ENCODE assay signal across 24 mouse cellular contexts in the genomic region with DNA sequence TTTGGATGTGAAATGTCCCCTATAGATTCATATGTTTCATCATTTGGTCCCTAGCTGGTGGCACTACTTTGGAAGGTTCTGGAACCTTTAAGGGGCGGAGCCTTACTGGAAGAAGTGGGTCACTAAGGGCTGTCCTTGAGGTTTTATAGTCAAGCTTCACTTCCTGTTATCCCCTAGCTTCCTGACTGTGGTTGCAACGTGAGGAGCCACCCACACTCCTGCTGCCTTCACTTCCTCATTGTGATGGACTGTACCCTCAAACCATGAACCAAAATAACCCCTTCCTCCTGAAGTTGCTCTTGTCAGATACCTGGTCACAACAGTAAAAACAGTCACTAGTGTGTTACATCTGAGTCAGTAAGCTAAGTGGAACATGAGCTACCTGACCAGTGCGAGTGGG.
DNase-seq lines count a peak whose midpoint lies in the region; ATAC-seq and TF ChIP-seq lines count a peak whose summit lies in the region.
"Had no signal": no experiment of that assay in that cellular context is flagged by ENCODE, and none has a peak within 500 bp of the region (broad histone marks: within the 10 kb centered on the region; RNA-seq: fewer than 3 reads in every experiment).

No protein-coding gene starts in this region.

- H3K79me2 ChIP-seq in liver, adult 2 months (ENCODE audit: control insufficient read depth, insufficient read depth, low read length), result no peaks in the 10 kb centered on the region

- 80% methylated on average over 3 of the region's 3 CpGs for WGBS in liver, adult 2 months
- 64% methylated on average over 3 of the region's 3 CpGs for WGBS in liver, embryonic 11.5 days
- 75% methylated on average over 3 of the region's 3 CpGs for WGBS in intestine, embryonic 16.5 days

- H3K4me3 ChIP-seq in liver, adult 2 months (ENCODE audit: insufficient read depth, low read depth, low read length), result no peak overlapping the region
- H3K4me3 ChIP-seq in liver, embryonic 11.5 days (ENCODE audit: low read depth, low read length), result no peak overlapping the region
- H3K4me3 ChIP-seq in intestine, embryonic 16.5 days (ENCODE audit: low read length), result no peak overlapping the region
- H3K4me3 ChIP-seq in left cerebral cortex, adult 2 months, result no peak overlapping the region
- H3K4me3 ChIP-seq: forebrain, embryonic 10.5 days; hindbrain, embryonic 10.5 days; limb, embryonic 10.5 days; liver, embryonic 13.5 days; midbrain, embryonic 15.5 days; myocyte; neural tube, embryonic 13.5 days had no signal

- no peak for TF ChIP-seq POLR2A in liver, adult 2 months (IDR thresholded peaks at IDR 0.05; ENCODE audit: extremely low read depth, insufficient read depth, low read length)

- intact Hi-C loops in left cerebral cortex, adult 2 months (cut with DNase I), result no loop called here

- TF ChIP-seq CTCF in liver, adult 2 months (IDR thresholded peaks at IDR 0.05; ENCODE audit: low read depth, low read length), result no peak
- TF ChIP-seq CTCF in left cerebral cortex, adult 2 months (IDR thresholded peaks at IDR 0.05), result no peak

- DNase-seq in liver, adult 2 months (ENCODE audit: extremely low read depth, low read depth, low spot score), result peak; percentile 20
- no peak for DNase-seq in liver, embryonic 11.5 days (ENCODE audit: low spot score)
- DNase-seq in 416B (ENCODE audit: low read depth) (peak; percentile 49), A20 (ENCODE audit: low read depth, low spot score) (peak; percentile 47)
- no peak for DNase-seq in left cerebral cortex, adult 2 months (ENCODE audit: extremely low spot score in 1 of 2, low spot score in 2 of 2)
- DNase-seq in thymus, postnatal 10 days (ENCODE audit: low spot score in 2 of 2), result no peak
- DNase-seq: adrenal gland, adult 2 months; cerebellum, adult 11-12 months; gastrocnemius, postnatal 10 days; liver, embryonic 13.5 days; lung, postnatal 14 days; right cerebral cortex, postnatal 4 days; thymus, postnatal 14 days had no signal

- H3K4me1 ChIP-seq in liver, adult 2 months (ENCODE audit: control insufficient read depth, insufficient read depth, low read length), result no peaks in the 10 kb centered on the region
- H3K4me1 ChIP-seq in liver, embryonic 11.5 days (replicated peaks; ENCODE audit: control insufficient read depth, insufficient read depth, low read length), result no peaks in the 10 kb centered on the region
- no peaks in the 10 kb centered on the region for H3K4me1 ChIP-seq in intestine, embryonic 16.5 days (ENCODE audit: control insufficient read depth, insufficient read depth, low read length)
- H3K4me1 ChIP-seq: forebrain, embryonic 10.5 days; hindbrain, embryonic 10.5 days; limb, embryonic 10.5 days; midbrain, embryonic 15.5 days had no signal

- no peaks in the 10 kb centered on the region for H3K27me3 ChIP-seq in liver, adult 2 months (ENCODE audit: control insufficient read depth, insufficient read depth, low read length)
- H3K27me3 ChIP-seq in liver, embryonic 11.5 days (replicated peaks; ENCODE audit: control insufficient read depth, insufficient read depth, low read length), result no peaks in the 10 kb centered on the region
- no peaks in the 10 kb centered on the region for H3K27me3 ChIP-seq in intestine, embryonic 16.5 days (replicated peaks; ENCODE audit: control insufficient read depth, insufficient read depth, low read length)
- H3K27me3 ChIP-seq: liver, embryonic 13.5 days; midbrain, embryonic 15.5 days; neural tube, embryonic 13.5 days had no signal

- no peak overlapping the region for H3K9ac ChIP-seq in liver, adult 2 months (ENCODE audit: low read depth, low read length)
- no peak overlapping the region for H3K9ac ChIP-seq in liver, embryonic 11.5 days (ENCODE audit: low read depth, low read length)
- no peak overlapping the region for H3K9ac ChIP-seq in intestine, embryonic 16.5 days (ENCODE audit: low read depth, low read length)
- H3K9ac ChIP-seq: liver, embryonic 13.5 days; midbrain, embryonic 15.5 days; neural tube, embryonic 13.5 days had no signal

- no peak overlapping the region for H3K4me2 ChIP-seq in liver, embryonic 11.5 days
- no peak overlapping the region for H3K4me2 ChIP-seq in intestine, embryonic 16.5 days (ENCODE audit: low read depth, low read length)
- H3K4me2 ChIP-seq: heart, embryonic 11.5 days; liver, embryonic 13.5 days; midbrain, embryonic 15.5 days; neural tube, embryonic 13.5 days had no signal

- ATAC-seq in liver, embryonic 11.5 days (replicated peaks; ENCODE audit: low FRiP score), result no peak
- ATAC-seq in granulocyte monocyte progenitor cell, adult 5-6 weeks (replicated peaks; ENCODE audit: poor library complexity, severe bottlenecking), result peak; percentile 98
- no peak for ATAC-seq in intestine, embryonic 16.5 days
- ATAC-seq: hindbrain, postnatal 0 days; intestine, postnatal 0 days; midbrain, embryonic 15.5 days had no signal

- no peaks in the 10 kb centered on the region for H3K9me3 ChIP-seq in liver, embryonic 11.5 days (ENCODE audit: control insufficient read depth, low read length)
- H3K9me3 ChIP-seq in intestine, embryonic 16.5 days (ENCODE audit: control insufficient read depth, low read length), result no peaks in the 10 kb centered on the region
- H3K9me3 ChIP-seq: forebrain, embryonic 10.5 days; hindbrain, embryonic 10.5 days; limb, embryonic 10.5 days; liver, embryonic 13.5 days; midbrain, embryonic 15.5 days had no signal

- no peaks in the 10 kb centered on the region for H3K36me3 ChIP-seq in liver, adult 2 months (ENCODE audit: control insufficient read depth, insufficient read depth, low read length)
- H3K36me3 ChIP-seq in liver, embryonic 11.5 days (ENCODE audit: control insufficient read depth, insufficient read depth, low read length), result no peaks in the 10 kb centered on the region
- no peaks in the 10 kb centered on the region for H3K36me3 ChIP-seq in intestine, embryonic 16.5 days (ENCODE audit: control insufficient read depth, insufficient read depth, low read length)
- H3K36me3 ChIP-seq: forebrain, embryonic 10.5 days; hindbrain, embryonic 10.5 days; limb, embryonic 10.5 days; liver, embryonic 13.5 days; midbrain, embryonic 15.5 days; neural tube, embryonic 13.5 days had no signal

- no peak overlapping the region for H3K27ac ChIP-seq in liver, adult 2 months (replicated peaks; ENCODE audit: insufficient read depth, low read depth, low read length)
- no peak overlapping the region for H3K27ac ChIP-seq in liver, embryonic 11.5 days (ENCODE audit: low read depth, low read length)
- H3K27ac ChIP-seq in intestine, embryonic 16.5 days (ENCODE audit: low read length), result no peak overlapping the region
- no peak overlapping the region for H3K27ac ChIP-seq in left cerebral cortex, adult 2 months
- H3K27ac ChIP-seq: forebrain, embryonic 10.5 days; hindbrain, embryonic 10.5 days; hindbrain, postnatal 0 days; limb, embryonic 10.5 days; liver, embryonic 13.5 days; midbrain, embryonic 15.5 days; neural tube, embryonic 13.5 days had no signal

Comparison
In these comparisons a context has a peak if more than half of its experiments do, and no peak if none do; other contexts are left out.
1. DNase-seq: peak in liver, adult 2 months (single experiment), 416B (single experiment) and A20 (single experiment); none in liver, embryonic 11.5 days (single experiment), left cerebral cortex, adult 2 months (0 of 2) and thymus, postnatal 10 days (0 of 2).